Mouse (Mus musculus): ENCODE measurements around the gene Gys1. TPM values are rescaled to one million over a fixed set of nuclear protein-coding genes. Genes with fewer than 3 reads are reported as not detected.

Gene Gys1
- 16.4 and 18.9 TPM in 2 replicates for polyA plus RNA-seq (2015; fragmentation: Nextera tagmentation; extraction: Ambion mirVana)

DNA sequence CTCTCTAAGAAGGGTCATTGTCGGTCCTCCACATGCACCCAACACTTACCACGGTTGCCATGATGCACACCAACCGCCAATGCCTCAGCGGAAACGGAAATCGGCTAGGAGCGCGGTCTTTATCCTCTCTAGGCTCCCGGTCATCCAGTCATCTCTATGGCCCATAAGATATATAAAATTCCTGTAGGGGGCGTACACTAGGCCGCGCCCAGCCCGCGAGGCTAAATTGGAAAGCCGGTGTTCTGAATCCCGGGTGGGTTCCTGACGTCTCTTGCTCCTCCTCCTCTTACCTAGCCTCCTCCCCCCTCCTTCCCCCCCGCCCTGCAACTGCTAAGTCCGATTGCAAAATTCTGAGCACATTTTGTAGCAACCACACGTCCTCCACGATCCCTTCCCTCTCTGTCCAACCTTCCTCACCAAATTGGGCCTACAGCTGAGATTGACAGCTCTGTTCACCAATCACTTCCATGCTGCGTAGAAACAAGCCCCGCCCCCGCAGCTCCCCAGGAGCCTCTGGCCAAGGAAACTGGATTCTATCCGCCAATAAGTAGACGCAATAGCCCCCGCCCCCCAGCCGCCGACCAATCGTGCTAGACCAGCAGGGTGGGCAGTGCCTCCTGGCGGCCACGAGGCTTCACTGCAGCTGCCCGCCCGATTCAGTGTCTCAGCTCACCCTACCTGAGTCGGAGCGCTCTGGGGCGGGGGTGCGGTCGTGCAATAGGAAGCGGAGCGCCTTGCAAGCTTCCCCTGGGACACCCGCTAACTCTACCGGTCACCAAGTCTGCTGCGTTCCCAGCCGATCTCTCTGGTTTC is at the start of gene Gys1:
Gene Gys1 (plus strand): TSS at position 642 of the 813 bp plus-strand sequence.

DNA sequence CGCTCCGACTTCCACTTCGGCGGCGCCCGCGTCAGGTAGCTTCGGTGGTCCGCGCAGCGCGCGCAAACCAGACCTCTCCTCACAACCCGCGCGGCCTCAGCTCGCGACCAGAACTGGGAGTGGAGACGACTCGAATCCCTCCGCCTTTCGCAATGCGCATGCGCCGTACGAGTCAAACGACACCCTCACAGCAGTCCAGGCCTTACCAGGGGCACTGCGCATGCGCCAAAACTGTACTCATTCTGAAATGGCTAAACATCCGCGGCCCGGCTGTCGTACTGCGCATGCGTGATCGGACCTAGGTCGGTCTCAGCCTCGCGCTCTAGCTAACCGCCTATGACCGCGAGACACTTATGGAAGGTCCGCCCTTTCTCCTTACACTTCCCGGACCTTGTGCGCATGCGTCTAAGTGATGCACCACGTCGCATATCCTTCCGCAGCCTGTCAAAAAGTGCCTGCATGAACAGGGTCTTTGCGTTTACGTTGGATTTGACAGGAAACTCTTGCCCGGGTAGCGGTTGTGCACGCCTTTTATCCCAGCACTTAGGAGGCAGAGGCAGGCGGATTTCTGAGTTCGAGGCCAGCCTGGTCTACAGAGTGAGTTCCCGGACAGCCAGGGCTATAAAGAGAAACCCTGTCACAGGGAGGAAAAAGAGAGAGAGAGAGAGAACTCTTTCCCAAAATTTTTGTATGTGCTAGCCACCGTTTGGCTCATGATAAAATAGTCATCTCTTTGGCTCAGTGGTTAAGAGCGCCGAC is 38.9 kb upstream of the Gys1 start, which contains the start of gene Snrnp70:
Gene Snrnp70 (minus strand): TSS at position 165 of the 759 bp plus-strand sequence.

DNA sequence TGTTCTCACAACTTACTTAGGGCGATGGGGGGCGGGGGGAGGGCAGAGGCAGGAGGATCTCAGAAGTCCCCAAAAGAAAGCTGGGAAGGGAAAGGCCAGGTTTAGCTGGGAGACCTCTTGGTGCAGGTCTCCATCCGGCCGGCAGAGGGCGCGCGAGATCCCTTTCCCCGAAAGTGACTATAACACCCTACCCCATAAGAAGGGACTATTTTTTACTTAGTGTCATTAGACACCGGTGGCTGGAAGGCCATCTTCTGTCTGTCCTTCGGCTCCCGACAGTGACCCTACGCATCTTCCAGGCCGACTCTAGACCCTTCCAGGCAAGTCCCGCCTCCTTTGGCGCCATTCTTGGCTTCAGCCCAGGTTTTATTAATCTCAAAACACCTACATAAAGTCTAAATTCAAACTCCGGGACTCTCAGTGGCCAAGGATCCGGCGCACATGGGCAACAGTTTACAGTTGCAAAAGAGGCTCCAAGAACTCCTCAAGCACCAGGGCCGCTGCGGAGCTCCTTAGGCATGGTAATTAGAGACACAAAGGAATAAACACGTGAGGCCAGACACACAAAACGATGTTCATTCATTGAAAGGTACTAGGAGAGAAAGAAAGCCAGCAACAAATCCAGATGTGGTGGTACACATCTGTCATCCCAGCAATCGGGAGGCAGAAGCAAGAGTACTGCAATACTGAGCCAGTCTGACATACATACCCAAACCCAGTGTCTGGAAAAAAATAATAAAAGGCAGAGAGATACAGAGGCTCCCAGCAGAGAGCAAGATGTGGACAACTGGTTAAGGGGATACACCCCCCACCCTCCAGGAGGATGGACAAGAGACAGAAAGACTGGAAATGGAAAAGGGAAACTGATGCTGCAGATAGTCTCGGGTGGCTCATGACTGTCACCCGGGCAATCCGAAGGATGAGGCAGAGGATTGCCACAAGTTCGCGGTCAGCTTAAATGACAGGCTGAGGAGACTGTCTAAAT is 29.3 kb upstream of the Gys1 start, which contains the start of gene Kcna7:
Gene Kcna7 (plus strand): TSS at position 563 of the 985 bp plus-strand sequence.

DNA sequence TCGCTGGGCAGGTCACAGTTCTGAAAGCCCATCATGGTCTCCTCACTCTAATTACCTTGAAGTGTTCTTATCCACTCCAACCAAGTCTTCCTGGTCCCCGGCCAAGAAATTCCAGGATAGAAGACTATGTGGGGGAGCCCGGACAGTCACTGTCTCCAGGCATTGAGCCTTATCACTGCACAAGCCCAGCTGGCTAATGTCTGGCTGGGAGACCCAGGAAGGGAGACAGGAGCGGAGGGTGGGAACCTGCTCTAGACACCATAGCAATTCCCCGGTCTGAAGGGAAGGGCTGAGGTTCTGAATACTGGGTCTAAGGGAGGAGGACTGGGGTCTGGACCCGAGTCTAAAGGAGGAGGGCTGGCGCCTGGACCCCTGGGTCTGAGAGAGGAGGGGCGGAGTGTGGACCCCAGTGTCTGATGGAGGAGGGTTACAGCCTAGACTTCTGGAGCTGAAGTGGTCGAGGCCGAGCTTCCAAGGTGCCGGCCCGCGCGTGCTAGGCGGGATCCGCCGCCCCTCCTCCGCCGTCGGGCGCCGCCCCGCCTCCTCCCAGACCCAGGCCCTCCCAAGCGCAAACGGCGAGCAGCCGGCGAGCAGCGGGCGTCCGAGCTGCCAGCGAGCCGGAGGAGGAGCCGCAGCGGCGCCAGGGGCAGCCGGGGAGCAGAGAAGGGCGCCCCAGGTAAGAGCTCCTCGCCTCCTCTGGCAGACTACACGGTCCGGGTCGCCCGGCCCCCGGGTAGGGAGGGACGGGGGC is 21.4 kb upstream of the Gys1 start, which contains the start of gene Ntf5:
Gene Ntf5 (plus strand): TSS at position 583 of the 751 bp plus-strand sequence.

DNA sequence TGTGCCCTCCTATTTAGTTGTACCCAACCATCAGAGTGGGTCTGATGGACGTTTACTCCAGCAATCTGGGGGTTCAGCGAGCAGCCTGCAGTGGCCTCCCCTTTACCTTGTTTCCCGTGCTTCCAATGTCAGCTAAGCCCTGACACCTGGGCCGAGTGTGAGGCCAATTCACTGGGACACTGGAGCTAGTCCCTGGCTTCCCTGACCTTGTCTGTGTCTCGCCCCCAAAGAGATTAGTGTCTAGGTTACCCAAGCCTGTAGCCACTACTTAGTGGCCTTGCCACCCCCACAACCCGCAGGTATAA is 14.1 kb upstream of the Gys1 start, which contains the start of gene Lhb:
Gene Lhb (plus strand): TSS at position 206 of the 305 bp plus-strand sequence.

DNA sequence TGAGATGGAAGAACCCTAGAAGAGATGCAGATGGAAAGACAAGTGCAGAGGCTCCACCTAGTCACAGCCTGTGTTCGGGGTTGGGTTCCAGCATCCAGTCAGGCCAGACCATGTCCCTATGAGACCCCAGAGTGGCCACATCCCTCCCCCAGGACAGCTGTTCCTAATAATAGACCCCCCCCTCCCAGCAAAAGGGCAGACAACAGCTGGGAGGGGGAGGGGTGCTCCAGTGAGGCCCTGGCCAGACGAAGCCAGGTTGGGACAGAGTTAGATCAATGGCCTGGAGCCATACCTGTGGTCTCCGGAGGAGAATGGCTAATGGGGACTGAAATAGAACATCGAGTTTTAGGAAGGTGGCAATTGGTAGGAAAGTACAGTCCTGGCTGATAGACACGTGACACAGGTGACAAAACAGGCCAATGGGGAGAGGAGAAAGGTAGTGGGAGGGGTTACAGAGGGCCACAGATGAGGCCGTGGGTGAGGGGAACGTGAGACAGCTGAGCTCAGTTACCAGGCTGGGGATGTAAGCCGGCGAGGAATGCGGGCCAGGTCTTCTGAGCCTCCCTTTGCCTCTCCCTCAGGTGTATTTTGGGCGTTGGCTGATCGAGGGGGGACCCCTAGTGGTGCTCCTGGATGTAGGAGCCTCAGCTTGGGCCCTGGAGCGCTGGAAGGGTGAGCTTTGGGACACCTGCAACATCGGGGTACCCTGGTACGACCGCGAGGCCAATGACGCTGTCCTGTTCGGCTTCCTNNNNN is 3.1 kb downstream of the Gys1 start, which contains the start of gene Ruvbl2:
Gene Ruvbl2 (minus strand): TSS at position 576 of the 756 bp plus-strand sequence.

DNA sequence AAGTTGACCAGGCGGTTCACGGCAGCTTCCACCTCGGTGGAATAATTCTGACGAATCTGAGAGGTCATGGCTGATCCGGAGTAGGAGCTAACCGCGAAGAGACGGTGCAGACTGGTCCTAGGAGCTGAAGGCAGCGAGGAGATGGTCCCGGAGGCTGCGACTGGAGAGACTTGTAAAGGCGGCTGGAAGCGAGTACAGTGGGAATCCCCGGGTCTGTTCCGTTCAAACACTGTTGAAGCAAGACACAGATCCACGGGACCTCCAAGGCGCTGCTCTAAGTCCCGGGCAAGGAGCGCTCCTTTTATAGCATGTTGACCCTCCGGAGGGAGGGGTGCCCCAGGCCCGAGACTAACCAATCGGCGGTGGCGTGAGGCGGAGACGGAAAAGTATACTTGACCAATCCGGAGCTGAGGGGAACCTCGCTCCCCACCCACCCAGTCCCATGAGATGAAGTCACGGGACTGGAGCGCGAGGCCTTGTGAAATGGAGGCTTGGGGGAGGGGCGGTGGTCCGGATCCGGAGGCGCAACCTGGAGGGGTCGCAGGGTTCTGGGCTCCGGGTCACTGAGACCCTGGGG is 25.0 kb downstream of the Gys1 start, which contains the start of gene Ftl1:
Gene Ftl1 (minus strand): TSS at position 321 of the 577 bp plus-strand sequence.

DNA sequence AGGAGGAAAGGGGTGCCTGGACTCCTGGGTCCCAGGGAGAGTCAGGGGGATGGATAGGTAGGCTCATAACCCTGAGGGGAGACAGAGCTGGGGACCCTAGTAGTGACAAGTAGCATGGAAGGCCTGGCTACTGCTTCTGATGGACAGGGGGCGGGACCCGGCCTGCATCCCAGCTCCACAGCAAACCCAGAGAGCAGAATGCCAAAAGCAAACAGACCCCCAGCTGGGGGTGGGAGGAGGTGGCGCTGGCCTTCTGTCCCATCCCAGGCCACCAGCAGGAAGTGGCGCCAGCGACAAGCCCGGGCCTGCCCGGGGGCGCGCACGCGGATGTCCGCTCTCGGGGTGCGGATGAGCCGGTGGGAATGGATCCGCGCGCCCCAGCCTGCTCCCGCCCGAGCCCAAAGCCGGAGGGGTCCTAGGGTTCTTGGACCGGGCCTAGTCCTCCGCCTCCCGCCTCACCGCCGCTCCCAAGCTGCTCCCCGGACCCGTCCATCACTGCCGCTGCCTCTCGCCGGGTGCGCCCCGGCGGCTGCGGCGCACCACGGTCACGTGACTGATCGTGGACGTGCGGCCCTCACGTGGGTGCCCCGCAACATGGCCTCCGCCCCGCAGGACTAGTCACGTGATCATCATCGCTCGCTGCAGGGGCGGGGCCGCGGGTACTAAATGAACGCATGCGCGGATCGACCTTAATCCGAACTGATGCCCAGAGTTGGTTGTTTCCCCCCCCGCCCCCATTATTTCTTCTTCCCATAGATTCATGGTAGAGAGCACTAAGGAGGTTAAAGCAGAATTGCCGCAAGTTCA is 31.8 kb downstream of the Gys1 start, which contains the start of gene Bax:
Gene Bax (minus strand): TSS at position 616 of the 807 bp plus-strand sequence.

DNA sequence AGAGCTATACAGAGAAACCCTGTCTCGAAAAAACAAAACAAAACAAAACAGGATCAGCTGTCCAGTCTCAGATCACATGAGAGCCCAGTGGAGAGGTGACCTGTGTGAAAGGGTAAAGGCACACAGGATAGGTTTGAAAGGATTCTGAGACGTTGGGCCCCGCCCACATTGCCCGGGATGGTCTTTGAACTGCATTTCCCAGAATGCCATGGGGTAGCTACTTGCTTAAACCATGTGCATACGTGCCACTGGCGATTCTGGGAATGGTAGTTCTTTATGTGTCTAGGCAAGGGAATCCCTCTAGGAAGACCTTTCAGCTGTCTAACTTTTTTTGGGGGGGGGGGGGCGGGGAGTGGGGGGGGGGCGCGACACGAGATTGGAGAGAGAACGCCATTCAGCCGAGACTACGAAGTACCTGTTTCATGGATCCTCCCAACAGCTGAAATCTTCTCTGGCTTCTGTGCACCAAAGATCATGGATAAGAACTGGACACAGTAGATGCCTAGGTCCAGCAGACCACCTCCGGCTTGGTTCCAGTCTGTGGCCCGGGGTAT is 46.8 kb downstream of the Gys1 start, which contains the start of gene Tulp2:
Gene Tulp2 (plus strand): TSS at position 504 of the 554 bp plus-strand sequence.

DNA sequence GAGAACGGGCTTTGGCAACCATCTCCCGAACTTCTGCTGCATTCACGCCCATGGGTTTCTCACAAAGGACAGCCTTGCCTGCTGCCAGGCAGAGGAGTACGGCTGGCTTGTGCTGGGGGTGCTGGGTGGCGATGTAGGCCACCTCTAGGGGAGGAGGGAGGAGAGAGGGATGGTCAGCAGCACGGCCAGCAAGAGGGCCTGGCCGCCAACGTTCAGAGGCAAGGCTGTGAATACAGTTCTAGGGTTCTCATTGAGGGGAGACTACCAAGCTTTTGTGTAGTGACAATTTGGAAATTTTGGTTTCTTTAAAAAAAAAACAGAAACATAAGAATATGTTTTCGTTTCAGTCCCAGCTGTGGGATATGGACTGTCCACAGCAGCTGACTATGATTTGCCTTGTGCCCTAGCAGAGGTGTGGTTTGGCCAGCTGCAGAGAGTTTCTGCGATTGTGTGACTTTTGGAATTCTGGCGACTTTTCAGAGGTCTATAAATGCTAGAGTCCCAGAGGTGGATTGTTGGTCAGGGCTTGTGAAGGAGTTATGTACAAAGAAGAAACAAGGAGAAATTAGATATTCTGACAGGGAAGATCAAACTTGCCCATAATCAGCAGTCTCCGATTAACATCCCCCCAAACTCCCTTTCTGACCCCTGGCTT is 52.2 kb downstream of the Gys1 start, which contains the start of gene Gm45808:
Gene Gm45808 (minus strand): TSS at position 51 of the 655 bp plus-strand sequence.

DNA sequence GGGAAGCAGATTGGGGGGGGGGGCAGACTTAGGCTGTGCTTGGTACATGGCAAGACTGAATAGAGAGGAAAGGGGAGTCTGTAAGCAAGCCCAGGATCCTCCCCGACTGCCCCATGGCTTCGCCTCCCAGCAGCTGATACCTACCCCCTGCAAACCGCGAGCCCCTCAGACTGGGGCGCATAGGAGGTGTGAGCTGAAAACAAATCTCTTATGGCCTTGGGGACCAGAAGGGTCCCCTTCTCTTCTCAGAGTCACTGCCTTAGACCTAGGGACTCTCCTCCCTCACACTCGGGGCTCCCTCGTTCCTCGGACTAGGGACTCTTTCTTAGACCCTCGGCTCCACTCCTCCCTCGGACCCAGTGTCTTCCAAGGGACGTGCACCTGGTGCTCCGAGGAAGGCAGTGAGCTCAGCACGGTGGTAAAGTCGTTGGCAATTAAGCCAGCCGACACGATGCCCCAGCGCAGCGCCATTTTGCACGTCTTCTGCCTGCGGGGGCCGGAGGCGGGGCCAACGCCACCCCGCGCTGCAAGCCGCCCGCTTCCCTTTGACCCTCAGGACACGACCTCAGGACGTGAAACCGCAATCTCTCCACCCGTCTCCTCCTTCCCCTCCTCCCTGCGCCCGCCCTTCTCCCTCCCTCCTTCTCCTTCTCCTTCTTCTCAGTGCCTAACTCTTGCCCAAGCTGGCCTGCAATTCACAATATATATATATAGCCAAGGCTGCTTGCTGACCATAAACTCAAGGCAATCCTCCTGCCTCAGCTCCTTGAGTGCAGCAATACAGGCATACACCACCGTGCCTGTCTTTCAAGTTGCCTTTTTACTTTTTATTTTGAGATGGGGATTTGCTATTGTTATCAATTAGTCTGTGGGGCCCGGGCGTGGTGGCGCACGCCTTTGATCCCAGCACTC is 53.9 kb downstream of the Gys1 start, which contains the start of gene Dhdh:
Gene Dhdh (minus strand): TSS at position 513 of the 912 bp plus-strand sequence.

Small RNA genes within 50 kb of the gene (microRNA-seq; reads per million reads assigned to microRNA genes)
- gene Gm22133 = not detected

Other genes with a start within 250 kb of the Gys1 start
- gene Ccdc155, start 230.0 kb upstream of the Gys1 start, polyA plus RNA-seq (2015; fragmentation: Nextera tagmentation; extraction: Ambion mirVana) = 0.42 and 0.50 TPM in 2 replicates
- gene Dkkl1, start 222.7 kb upstream of the Gys1 start, polyA plus RNA-seq (2015; fragmentation: Nextera tagmentation; extraction: Ambion mirVana) = 27.6 and 29.1 TPM in 2 replicates
- gene Tead2, start 219.1 kb upstream of the Gys1 start, polyA plus RNA-seq (2015; fragmentation: Nextera tagmentation; extraction: Ambion mirVana) = 18.3 and 18.6 TPM in 2 replicates
- gene Cd37, start 195.7 kb upstream of the Gys1 start, polyA plus RNA-seq (2015; fragmentation: Nextera tagmentation; extraction: Ambion mirVana) = 3.1 and 4.6 TPM in 2 replicates
- gene Slc6a16, start 193.8 kb upstream of the Gys1 start, polyA plus RNA-seq (2015; fragmentation: Nextera tagmentation; extraction: Ambion mirVana) = 2.2 and 2.6 TPM in 2 replicates
- gene Slc6a21, start 157.3 kb upstream of the Gys1 start, polyA plus RNA-seq (2015; fragmentation: Nextera tagmentation; extraction: Ambion mirVana) = not detected in 2 replicates
- 11.8 and 12.6 TPM in 2 replicates for gene Trpm4, start 101.1 kb upstream of the Gys1 start, polyA plus RNA-seq (2015; fragmentation: Nextera tagmentation; extraction: Ambion mirVana)
- gene Hrc, start 99.6 kb upstream of the Gys1 start, polyA plus RNA-seq (2015; fragmentation: Nextera tagmentation; extraction: Ambion mirVana) = 0.52 and 0.62 TPM in 2 replicates
- gene Ppfia3, start 67.8 kb upstream of the Gys1 start, polyA plus RNA-seq (2015; fragmentation: Nextera tagmentation; extraction: Ambion mirVana) = 33.9 and 35.6 TPM in 2 replicates
- 111 and 123 TPM in 2 replicates for gene Lin7b, start 64.3 kb upstream of the Gys1 start, polyA plus RNA-seq (2015; fragmentation: Nextera tagmentation; extraction: Ambion mirVana)
- gene Snrnp70, start 39.1 kb upstream of the Gys1 start, polyA plus RNA-seq (2015; fragmentation: Nextera tagmentation; extraction: Ambion mirVana) = 146 and 152 TPM in 2 replicates
- not detected in 2 replicates for gene Kcna7, start 29.2 kb upstream of the Gys1 start, polyA plus RNA-seq (2015; fragmentation: Nextera tagmentation; extraction: Ambion mirVana)
- gene Ntf5, start 21.1 kb upstream of the Gys1 start, polyA plus RNA-seq (2015; fragmentation: Nextera tagmentation; extraction: Ambion mirVana) = 0.10 TPM in 1 of 2 replicates, not detected in the other
- 0.37 and 0.48 TPM in 2 replicates for gene Lhb, start 14.0 kb upstream of the Gys1 start, polyA plus RNA-seq (2015; fragmentation: Nextera tagmentation; extraction: Ambion mirVana)
- 83.2 and 91.0 TPM in 2 replicates for gene Ruvbl2, start 3.3 kb downstream of the Gys1 start, polyA plus RNA-seq (2015; fragmentation: Nextera tagmentation; extraction: Ambion mirVana)
- gene Ftl1, start 25.0 kb downstream of the Gys1 start, polyA plus RNA-seq (2015; fragmentation: Nextera tagmentation; extraction: Ambion mirVana) = 3,929 and 4,285 TPM in 2 replicates
- 248 and 251 TPM in 2 replicates for gene Bax, start 32.1 kb downstream of the Gys1 start, polyA plus RNA-seq (2015; fragmentation: Nextera tagmentation; extraction: Ambion mirVana)
- gene Tulp2, start 47.0 kb downstream of the Gys1 start, polyA plus RNA-seq (2015; fragmentation: Nextera tagmentation; extraction: Ambion mirVana) = 0.29 and 0.49 TPM in 2 replicates
- gene Gm45808, start 52.0 kb downstream of the Gys1 start, polyA plus RNA-seq (2015; fragmentation: Nextera tagmentation; extraction: Ambion mirVana) = not detected in 2 replicates
- gene Dhdh, start 54.0 kb downstream of the Gys1 start, polyA plus RNA-seq (2015; fragmentation: Nextera tagmentation; extraction: Ambion mirVana) = 5.4 and 5.5 TPM in 2 replicates
- 143 and 157 TPM in 2 replicates for gene Nucb1, start 75.6 kb downstream of the Gys1 start, polyA plus RNA-seq (2015; fragmentation: Nextera tagmentation; extraction: Ambion mirVana)
- 18.4 and 20.1 TPM in 2 replicates for gene Ppp1r15a, start 91.4 kb downstream of the Gys1 start, polyA plus RNA-seq (2015; fragmentation: Nextera tagmentation; extraction: Ambion mirVana)
- 5.5 and 6.7 TPM in 2 replicates for gene Plekha4, start 91.5 kb downstream of the Gys1 start, polyA plus RNA-seq (2015; fragmentation: Nextera tagmentation; extraction: Ambion mirVana)
- 0.62 and 0.81 TPM in 2 replicates for gene Hsd17b14, start 120.0 kb downstream of the Gys1 start, polyA plus RNA-seq (2015; fragmentation: Nextera tagmentation; extraction: Ambion mirVana)
- gene Bcat2, start 135.3 kb downstream of the Gys1 start, polyA plus RNA-seq (2015; fragmentation: Nextera tagmentation; extraction: Ambion mirVana) = 19.8 and 21.5 TPM in 2 replicates
- gene Fgf21, start 180.6 kb downstream of the Gys1 start, polyA plus RNA-seq (2015; fragmentation: Nextera tagmentation; extraction: Ambion mirVana) = not detected in 2 replicates
- 0.14 TPM in 1 of 2 replicates, not detected in the other for gene Fut1, start 182.4 kb downstream of the Gys1 start, polyA plus RNA-seq (2015; fragmentation: Nextera tagmentation; extraction: Ambion mirVana)
- 0.10 TPM in 1 of 2 replicates, not detected in the other for gene Izumo1, start 187.0 kb downstream of the Gys1 start, polyA plus RNA-seq (2015; fragmentation: Nextera tagmentation; extraction: Ambion mirVana)
- gene Rasip1, start 192.6 kb downstream of the Gys1 start, polyA plus RNA-seq (2015; fragmentation: Nextera tagmentation; extraction: Ambion mirVana) = 18.8 and 19.9 TPM in 2 replicates
- gene Mamstr, start 205.1 kb downstream of the Gys1 start, polyA plus RNA-seq (2015; fragmentation: Nextera tagmentation; extraction: Ambion mirVana) = 4.5 and 5.3 TPM in 2 replicates
- gene Fut2, start 231.6 kb downstream of the Gys1 start, polyA plus RNA-seq (2015; fragmentation: Nextera tagmentation; extraction: Ambion mirVana) = 0.10 and 0.12 TPM in 2 replicates
- gene Ntn5, start 249.2 kb downstream of the Gys1 start, polyA plus RNA-seq (2015; fragmentation: Nextera tagmentation; extraction: Ambion mirVana) = 1.4 and 1.6 TPM in 2 replicates